Mouse (Mus musculus) thymus, adult 2 months (tissue): ENCODE measurements around the gene Olfr283.

Experiments
- CTCF ChIP-seq: fragments of 200-500 bp; IDR thresholded peaks from 2 replicates; pipeline ENCODE4 v1.5.1; 2012; ENCODE audit warnings: mild to moderate bottlenecking, control low read depth, low read length, moderate library complexity, borderline replicate concordance; ENCODE audit not compliant: control insufficient read depth, poor library complexity, insufficient read depth; ENCODE audit errors: extremely low read depth
- POLR2A ChIP-seq: fragments of 200-500 bp; IDR thresholded peaks from 2 replicates; pipeline ENCODE4 v1.6.1; 2012; ENCODE audit warnings: mild to moderate bottlenecking, low read length, control low read depth, moderate library complexity; ENCODE audit not compliant: control insufficient read depth, poor library complexity, insufficient read depth; ENCODE audit errors: extremely low read depth

DNA sequence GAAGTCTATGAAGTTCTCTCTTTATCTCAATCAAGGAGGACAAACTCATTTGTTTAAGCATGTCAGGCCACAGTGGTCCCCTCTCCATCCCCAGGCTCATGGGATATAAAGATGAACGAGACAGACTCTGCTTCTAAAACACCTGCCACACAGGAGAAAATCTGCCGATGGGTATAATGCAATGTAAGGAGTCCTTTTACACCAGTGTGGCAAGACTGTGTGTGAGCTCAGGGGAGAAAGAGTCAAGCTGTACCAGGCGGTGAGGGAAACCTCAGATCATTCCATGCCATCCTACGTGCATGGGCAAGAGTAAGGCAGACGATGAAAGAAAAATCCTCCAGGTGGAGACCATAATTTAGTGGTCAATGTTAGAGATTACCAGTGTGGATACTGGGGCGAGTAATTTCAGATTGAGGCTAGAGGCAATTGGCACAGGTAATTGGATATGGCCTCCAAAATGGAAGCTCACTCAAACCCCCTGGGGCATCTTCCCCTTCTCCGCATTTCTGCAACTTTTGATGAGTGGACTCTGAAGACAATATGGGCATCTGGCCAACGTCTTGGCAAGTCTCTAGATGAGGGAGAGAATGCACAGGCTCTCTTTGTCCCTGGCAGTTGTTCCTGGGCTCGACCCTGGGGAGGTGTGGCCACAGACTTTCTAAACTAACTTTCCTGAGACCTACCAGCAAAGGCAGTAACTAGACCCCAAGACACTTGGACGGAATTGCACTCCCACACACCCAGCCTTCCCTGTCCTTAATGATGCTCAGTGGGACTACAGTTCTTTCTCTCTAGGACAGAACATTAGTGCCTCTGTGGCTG is 10.5 kb upstream of the Olfr283 start:
- no peak for TF ChIP-seq CTCF
- no peak for TF ChIP-seq POLR2A
